Mouse (Mus musculus): ENCODE measurements around the gene Bcl2. TPM values are rescaled to one million over a fixed set of nuclear protein-coding genes. Genes with fewer than 3 reads are reported as not detected.
A peak's percentile ranks its signal among the peaks of the same experiment; 100 is the strongest.

Bcl2 gene
- total and polyA plus RNA-seq, 2 experiments from 2014 or later, result 3.3 to 3.6 TPM

GRCm38 (mm10) chr1:106711356-106712125 is 2.5 kb downstream of the Bcl2 start:
- DNase-seq (ENCODE audit: low spot score) (peak; percentile 39), ATAC-seq (ENCODE audit: insufficient read depth, low read depth) (no peak)
- Histone ChIP-seq H3K9ac (replicated peaks; ENCODE audit: low read depth, low read length) (0 out of 2 replicates have a peak overlapping the region, but pooled peaks have one; percentile 11), H3K27ac (ENCODE audit: low read depth) (no peak overlapping the region), H3K9me3 (replicated peaks; ENCODE audit: control insufficient read depth, low read length) (no peaks in the 10 kb centered on the region), H3K4me3 (ENCODE audit: low read depth, low read length) (peak overlapping the region; percentile 94), H3K4me2 (ENCODE audit: low read depth, low read length) (peak overlapping the region; percentile 82), H3K4me1 (ENCODE audit: control insufficient read depth, insufficient read depth) (peaks cover 9% of the 10 kb centered on the region; the same call in 1 of the 2 replicates), H3K27me3 (ENCODE audit: control insufficient read depth, insufficient read depth, low read length) (no peaks in the 10 kb centered on the region), H3K36me3 (replicated peaks; ENCODE audit: control insufficient read depth, insufficient read depth, low read length) (no peaks in the 10 kb centered on the region)
- WGBS, result 54% methylated on average over 12 of the region's 12 CpGs
- TF ChIP-seq EP300 (IDR thresholded peaks at IDR 0.05; ENCODE audit: low read depth) (no peak), CTCF (IDR thresholded peaks at IDR 0.05; ENCODE audit: low read depth) (peak; percentile 45)

- H3K27me3 ChIP-seq (ENCODE audit: control insufficient read depth, insufficient read depth, low read length), result no peaks in the 10 kb centered on the region
- no peak overlapping the region for H3K4me2 ChIP-seq (ENCODE audit: low read depth, low read length)
- no peak overlapping the region for H3K4me3 ChIP-seq (ENCODE audit: low read depth, low read length)
- no peaks in the 10 kb centered on the region for H3K9me3 ChIP-seq (replicated peaks; ENCODE audit: control insufficient read depth, low read length)
- no peak overlapping the region for H3K27ac ChIP-seq (ENCODE audit: low read depth)
- H3K4me1 ChIP-seq (ENCODE audit: control insufficient read depth, insufficient read depth), result peaks cover 9% of the 10 kb centered on the region; the same call in 1 of the 2 replicates
- no peaks in the 10 kb centered on the region for H3K36me3 ChIP-seq (replicated peaks; ENCODE audit: control insufficient read depth, insufficient read depth, low read length)
- ATAC-seq (ENCODE audit: insufficient read depth, low read depth) (no peak), DNase-seq (ENCODE audit: low spot score) (no peak)
- TF ChIP-seq EP300 (IDR thresholded peaks at IDR 0.05; ENCODE audit: low read depth) (no peak), CTCF (IDR thresholded peaks at IDR 0.05; ENCODE audit: low read depth) (no peak)
- no peak overlapping the region for H3K9ac ChIP-seq (replicated peaks; ENCODE audit: low read depth, low read length)
- 67% methylated on average over 7 of the region's 7 CpGs for WGBS
Observed at GRCm38 (mm10) chr1:106710202-106710601, 3.9 kb downstream of the Bcl2 start.

- no peaks in the 10 kb centered on the region for H3K9me3 ChIP-seq (replicated peaks; ENCODE audit: control insufficient read depth, low read length)
- DNase-seq (ENCODE audit: low spot score) (no peak), ATAC-seq (ENCODE audit: insufficient read depth, low read depth) (no peak)
- no peaks in the 10 kb centered on the region for H3K27me3 ChIP-seq (ENCODE audit: control insufficient read depth, insufficient read depth, low read length)
- no peak overlapping the region for H3K4me2 ChIP-seq (ENCODE audit: low read depth, low read length)
- no peak for TF ChIP-seq EP300 (IDR thresholded peaks at IDR 0.05; ENCODE audit: low read depth)
- no peak for TF ChIP-seq CTCF (IDR thresholded peaks at IDR 0.05; ENCODE audit: low read depth)
- no peak overlapping the region for H3K4me3 ChIP-seq (ENCODE audit: low read depth, low read length)
- peaks cover 11% of the 10 kb centered on the region; the same call in 1 of the 2 replicates for H3K4me1 ChIP-seq (ENCODE audit: control insufficient read depth, insufficient read depth)
- H3K27ac ChIP-seq (ENCODE audit: low read depth), result no peak overlapping the region
- no peaks in the 10 kb centered on the region for H3K36me3 ChIP-seq (replicated peaks; ENCODE audit: control insufficient read depth, insufficient read depth, low read length)
- WGBS, result 78% methylated on average over 6 of the region's 6 CpGs
- H3K9ac ChIP-seq (replicated peaks; ENCODE audit: low read depth, low read length), result no peak overlapping the region
Observed at GRCm38 (mm10) chr1:106707036-106707880, 6.8 kb downstream of the Bcl2 start.

- Histone ChIP-seq H3K27ac (ENCODE audit: low read depth) (peak overlapping the region; percentile 38; the same call in 1 of the 2 replicates), H3K4me3 (ENCODE audit: low read depth, low read length) (no peak overlapping the region), H3K9ac (replicated peaks; ENCODE audit: low read depth, low read length) (no peak overlapping the region), H3K36me3 (replicated peaks; ENCODE audit: control insufficient read depth, insufficient read depth, low read length) (no peaks in the 10 kb centered on the region), H3K27me3 (ENCODE audit: control insufficient read depth, insufficient read depth, low read length) (no peaks in the 10 kb centered on the region), H3K9me3 (replicated peaks; ENCODE audit: control insufficient read depth, low read length) (no peaks in the 10 kb centered on the region), H3K4me2 (ENCODE audit: low read depth, low read length) (no peak overlapping the region), H3K4me1 (ENCODE audit: control insufficient read depth, insufficient read depth) (peaks cover 16% of the 10 kb centered on the region; the same call in 1 of the 2 replicates)
- WGBS, result 44% methylated on average over 3 of the region's 3 CpGs
- DNase-seq (ENCODE audit: low spot score) (no peak), ATAC-seq (ENCODE audit: insufficient read depth, low read depth) (no peak)
- TF ChIP-seq EP300 (IDR thresholded peaks at IDR 0.05; ENCODE audit: low read depth) (no peak), CTCF (IDR thresholded peaks at IDR 0.05; ENCODE audit: low read depth) (no peak)
Observed at GRCm38 (mm10) chr1:106703183-106703582, 10.9 kb downstream of the Bcl2 start.

GRCm38 (mm10) chr1:106702471-106703175 is 11.5 kb downstream of the Bcl2 start:
- Histone ChIP-seq H3K9ac (replicated peaks; ENCODE audit: low read depth, low read length) (no peak overlapping the region), H3K36me3 (replicated peaks; ENCODE audit: control insufficient read depth, insufficient read depth, low read length) (no peaks in the 10 kb centered on the region), H3K4me3 (ENCODE audit: low read depth, low read length) (no peak overlapping the region), H3K27me3 (ENCODE audit: control insufficient read depth, insufficient read depth, low read length) (no peaks in the 10 kb centered on the region), H3K4me1 (ENCODE audit: control insufficient read depth, insufficient read depth) (peaks cover 16% of the 10 kb centered on the region; the same call in 1 of the 2 replicates), H3K4me2 (ENCODE audit: low read depth, low read length) (no peak overlapping the region), H3K27ac (ENCODE audit: low read depth) (peak overlapping the region; percentile 38; the same call in 1 of the 2 replicates), H3K9me3 (replicated peaks; ENCODE audit: control insufficient read depth, low read length) (no peaks in the 10 kb centered on the region)
- DNase-seq (ENCODE audit: low spot score) (no peak), ATAC-seq (ENCODE audit: insufficient read depth, low read depth) (no peak)
- TF ChIP-seq EP300 (IDR thresholded peaks at IDR 0.05; ENCODE audit: low read depth) (no peak), CTCF (IDR thresholded peaks at IDR 0.05; ENCODE audit: low read depth) (no peak)
- WGBS, result 37% methylated on average over 4 of the region's 4 CpGs

Data from heart, postnatal 0 days (tissue).